Mouse (Mus musculus): Measurements from ENCODE around the gene Ccdc163.

The Ccdc163 gene

DNA sequence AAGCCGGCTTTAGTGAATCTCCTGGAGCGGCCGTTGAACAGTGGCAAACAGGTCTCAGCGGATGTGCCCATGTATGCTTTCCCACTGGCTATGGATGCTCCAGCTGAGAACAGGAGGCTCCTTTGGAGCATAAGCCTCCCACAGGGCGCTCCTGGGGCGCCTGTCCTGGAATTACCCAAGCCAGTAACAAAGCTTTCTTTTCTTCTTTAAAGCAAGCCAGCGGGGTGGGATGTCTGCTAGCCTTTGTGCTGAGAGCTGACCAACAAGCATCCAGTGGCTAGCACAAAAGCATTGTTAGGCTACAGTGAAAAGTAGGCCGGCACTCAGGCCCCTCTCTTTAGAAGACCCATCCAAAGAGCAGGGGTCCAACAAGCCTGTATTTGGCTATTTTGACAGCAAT is 73.9 kb downstream of the Ccdc163 start:
- no peak for DNase-seq

DNA sequence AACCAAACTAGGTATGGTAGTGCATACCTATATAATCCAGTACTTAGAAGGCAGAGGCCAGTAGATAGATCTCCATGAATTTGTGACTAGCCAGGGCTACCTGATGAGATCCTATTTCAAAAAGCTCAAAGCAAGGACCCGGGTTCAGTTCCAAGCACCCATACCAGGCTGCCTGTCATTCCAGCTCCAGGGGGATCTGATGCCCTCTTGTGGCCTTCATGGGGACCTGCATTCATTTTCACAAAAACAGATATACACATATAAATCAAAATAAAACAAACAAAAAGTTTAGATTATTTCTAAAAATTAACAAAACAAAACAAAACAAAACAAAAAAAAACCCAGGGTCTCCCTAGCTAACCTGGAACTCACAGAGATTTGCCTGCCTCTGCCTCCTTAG is 78.3 kb downstream of the Ccdc163 start:
- no peak for DNase-seq

GRCm38 (mm10) chr4:116787985-116788760 is 79.9 kb downstream of the Ccdc163 start:
- DNase-seq, result peak; percentile 17 to 32

DNA sequence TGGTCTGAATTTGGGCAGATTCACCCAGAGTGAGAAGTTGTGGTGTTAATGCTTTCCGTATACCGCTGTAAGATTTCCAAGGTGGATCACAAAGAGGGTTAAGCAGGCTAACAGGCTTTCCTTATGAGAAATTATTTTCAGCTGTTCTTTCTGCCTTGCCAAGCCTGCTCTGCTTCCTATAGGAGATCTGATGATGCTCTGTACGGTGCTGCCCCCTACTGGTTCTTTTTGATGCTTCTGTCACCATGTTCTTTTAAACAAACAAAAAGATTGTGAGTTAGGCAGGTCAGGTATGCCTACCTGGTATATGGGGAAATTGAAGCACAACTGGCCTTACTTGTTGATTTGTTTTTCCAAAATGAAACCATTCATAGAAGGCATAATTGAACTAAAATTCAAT is 80.6 kb downstream of the Ccdc163 start:
- peak; percentile 32 to 85 for DNase-seq

DNA sequence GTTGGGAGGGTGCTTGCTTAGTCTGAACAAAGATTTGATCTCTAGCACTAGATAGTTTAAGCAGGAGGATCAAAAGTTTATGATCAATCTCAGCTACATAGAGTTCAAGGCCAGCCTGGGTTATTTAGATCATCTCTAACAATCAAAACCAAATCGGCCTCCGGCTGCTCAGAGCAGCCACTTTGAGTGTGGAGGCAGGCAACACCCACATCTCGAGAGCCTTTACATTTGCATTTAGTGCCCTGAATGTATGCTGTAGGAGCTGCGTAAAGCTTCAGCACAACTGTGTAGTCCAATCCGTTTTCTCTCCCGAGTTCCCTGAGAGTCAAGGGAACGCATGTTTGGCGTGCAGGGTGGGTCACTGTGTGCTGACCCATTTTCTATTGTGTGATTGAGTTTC is 84.1 kb downstream of the Ccdc163 start:
- DNase-seq, result no peak

DNA sequence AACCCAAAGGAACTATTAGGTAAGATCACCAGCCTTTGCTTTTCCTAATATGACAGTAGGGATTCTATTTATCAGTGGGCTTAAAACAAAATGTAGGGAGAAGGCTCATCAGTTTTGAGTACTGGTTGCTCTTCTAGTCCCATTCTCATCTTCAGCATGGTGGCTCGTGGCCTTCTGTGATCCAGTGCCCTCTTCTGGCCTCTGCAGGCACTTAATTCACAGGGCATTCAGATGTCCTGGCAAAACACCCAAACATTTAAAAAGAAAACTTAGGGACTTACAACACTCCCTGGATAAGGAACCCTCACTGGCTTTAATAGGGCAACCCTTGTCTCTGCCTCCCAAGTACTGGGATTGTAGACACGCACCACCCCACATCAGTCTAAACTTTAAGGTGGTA is 86.0 kb downstream of the Ccdc163 start:
- no peak for DNase-seq

DNA sequence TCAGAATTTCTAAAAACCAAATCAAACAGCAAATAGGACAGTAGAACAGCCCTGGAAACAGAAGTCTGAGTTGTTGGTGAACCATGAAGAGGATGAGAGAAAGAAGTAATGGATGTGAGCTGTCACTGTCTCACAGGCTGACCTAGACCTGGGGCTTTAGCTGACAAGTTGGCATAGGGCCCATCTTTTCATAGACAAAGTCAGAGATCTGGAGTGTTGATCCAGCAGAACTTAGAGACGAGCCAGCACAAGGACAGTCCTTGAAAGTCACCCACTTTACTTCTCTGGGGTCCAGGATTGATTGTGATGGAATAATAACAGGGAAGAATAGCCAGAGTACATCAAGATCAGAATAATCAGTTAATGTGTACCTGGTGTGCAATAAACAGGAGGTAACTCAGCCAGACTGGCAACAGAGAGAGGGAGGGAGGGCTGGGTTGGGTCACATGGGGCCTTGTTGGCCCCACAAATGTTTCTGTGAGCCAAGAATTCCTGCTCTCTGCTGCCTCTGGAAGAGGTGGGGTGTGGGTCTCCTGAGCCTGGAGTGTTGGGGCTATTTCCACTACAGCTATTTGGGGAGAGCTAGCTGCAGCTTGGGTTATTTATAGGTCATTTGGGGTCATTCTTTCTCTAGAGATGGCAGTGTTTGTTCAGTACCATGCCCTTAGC is 88.3 kb downstream of the Ccdc163 start:
- DNase-seq, result no peak

- DNase-seq, result no peak
Measured at GRCm38 (mm10) chr4:116799901-116800300, 91.6 kb downstream of the Ccdc163 start.
